13 mouse cellular contexts compared by ENCODE assay signal in genomic region chr10:60936659-60937516, GRCm38 (mm10).
A peak's percentile ranks its signal among the peaks of the same experiment; 100 is the strongest.
DNase-seq lines count a peak whose midpoint lies in the region; ATAC-seq lines count a peak whose summit lies in the region.
"Had no signal": no experiment of that assay in that cellular context is flagged by ENCODE, and none has a peak within 500 bp of the region (broad histone marks: within the 10 kb centered on the region; RNA-seq: fewer than 3 reads in every experiment).

No protein-coding gene starts in this region.

- ATAC-seq in embryonic facial prominence, embryonic 11.5 days (replicated peaks; ENCODE audit: insufficient number of reproducible peaks, low FRiP score, low TSS enrichment, low read depth) = peak; percentile 35; the same call in 1 of the 2 replicates
- peak; percentile 61 for ATAC-seq in hindbrain, embryonic 11.5 days (ENCODE audit: low FRiP score)
- ATAC-seq in midbrain, embryonic 13.5 days = peak; percentile 79
- ATAC-seq: liver, postnatal 0 days; Patski had no signal

- no peaks in the 10 kb centered on the region for H3K9me3 ChIP-seq in embryonic facial prominence, embryonic 11.5 days (replicated peaks; ENCODE audit: control insufficient read depth, low read length)
- H3K9me3 ChIP-seq in hindbrain, embryonic 11.5 days (ENCODE audit: control insufficient read depth, low read length) = no peaks in the 10 kb centered on the region
- no peaks in the 10 kb centered on the region for H3K9me3 ChIP-seq in midbrain, embryonic 13.5 days
- H3K9me3 ChIP-seq: stomach, embryonic 15.5 days had no signal

- H3K4me2 ChIP-seq in embryonic facial prominence, embryonic 11.5 days (ENCODE audit: low read depth, low read length) = no peak overlapping the region
- H3K4me2 ChIP-seq in hindbrain, embryonic 11.5 days (replicated peaks; ENCODE audit: low read depth, low read length) = no peak overlapping the region
- H3K4me2 ChIP-seq in midbrain, embryonic 13.5 days (replicated peaks) = 0 out of 2 replicates have a peak overlapping the region, but pooled peaks have one; percentile 10
- H3K4me2 ChIP-seq: stomach, embryonic 15.5 days had no signal

- H3K9ac ChIP-seq in embryonic facial prominence, embryonic 11.5 days (replicated peaks; ENCODE audit: low read length) = no peak overlapping the region
- no peak overlapping the region for H3K9ac ChIP-seq in hindbrain, embryonic 11.5 days (ENCODE audit: low read depth, low read length)
- peak overlapping the region; percentile 16; the same call in 1 of the 2 replicates for H3K9ac ChIP-seq in midbrain, embryonic 13.5 days (replicated peaks)
- H3K9ac ChIP-seq: liver, postnatal 0 days; stomach, embryonic 15.5 days had no signal

- H3K27ac ChIP-seq in embryonic facial prominence, embryonic 11.5 days (replicated peaks; ENCODE audit: low read depth, low read length) = no peak overlapping the region
- H3K27ac ChIP-seq in hindbrain, embryonic 11.5 days (ENCODE audit: low read depth, low read length) = peak overlapping the region; percentile 30; the same call in 1 of the 2 replicates
- H3K27ac ChIP-seq in midbrain, embryonic 13.5 days = peak overlapping the region; percentile 81
- H3K27ac ChIP-seq: stomach, embryonic 15.5 days had no signal

- intact Hi-C loops in left cerebral cortex, postnatal 4 days (cut with DNase I) = no loop called here

- no peaks in the 10 kb centered on the region for H3K27me3 ChIP-seq in embryonic facial prominence, embryonic 11.5 days (ENCODE audit: control insufficient read depth, insufficient read depth, low read length)
- peaks cover 23% of the 10 kb centered on the region for H3K27me3 ChIP-seq in hindbrain, embryonic 11.5 days (ENCODE audit: control insufficient read depth, insufficient read depth, low read length)
- H3K27me3 ChIP-seq in midbrain, embryonic 13.5 days = peaks cover 9% of the 10 kb centered on the region
- H3K27me3 ChIP-seq: Patski; stomach, embryonic 15.5 days had no signal

- no peaks in the 10 kb centered on the region; the same call in 1 of the 2 replicates for H3K4me1 ChIP-seq in embryonic facial prominence, embryonic 11.5 days (ENCODE audit: control insufficient read depth, insufficient read depth, low read length)
- H3K4me1 ChIP-seq in hindbrain, embryonic 11.5 days (replicated peaks; ENCODE audit: control insufficient read depth, insufficient read depth, low read length) = peaks cover 9% of the 10 kb centered on the region; the same call in 1 of the 2 replicates
- H3K4me1 ChIP-seq in midbrain, embryonic 13.5 days (replicated peaks) = peaks cover 60% of the 10 kb centered on the region

- 24% methylated on average over 13 of the region's 13 CpGs for WGBS in embryonic facial prominence, embryonic 11.5 days
- 21% methylated on average over 13 of the region's 13 CpGs for WGBS in hindbrain, embryonic 11.5 days
- 6% methylated on average over 13 of the region's 13 CpGs for WGBS in midbrain, embryonic 13.5 days

- no peaks in the 10 kb centered on the region for H3K36me3 ChIP-seq in embryonic facial prominence, embryonic 11.5 days (replicated peaks; ENCODE audit: control insufficient read depth, insufficient read depth, low read depth, low read length)
- H3K36me3 ChIP-seq in hindbrain, embryonic 11.5 days (ENCODE audit: control insufficient read depth, insufficient read depth, low read length) = no peaks in the 10 kb centered on the region
- H3K36me3 ChIP-seq in midbrain, embryonic 13.5 days = no peaks in the 10 kb centered on the region
- H3K36me3 ChIP-seq: stomach, embryonic 15.5 days had no signal

- peak; percentile 44 for DNase-seq in left cerebral cortex, postnatal 4 days
- DNase-seq in left cerebral cortex, adult 11 months (ENCODE audit: low spot score) = no peak
- DNase-seq in embryonic facial prominence, embryonic 11.5 days (ENCODE audit: low spot score) = no peak
- no peak for DNase-seq in hindbrain, embryonic 11.5 days (ENCODE audit: low spot score)
- no peak for DNase-seq in right cerebral cortex, postnatal 10 days (ENCODE audit: low spot score in 2 of 2)
- DNase-seq in kidney, adult 11 months = no peak
- DNase-seq: gastrocnemius, postnatal 36 days; heart, postnatal 36 days; liver, postnatal 0 days; right cerebral cortex, adult 18-20 months had no signal

- H3K4me3 ChIP-seq in embryonic facial prominence, embryonic 11.5 days (ENCODE audit: low read depth, low read length) = no peak overlapping the region
- no peak overlapping the region for H3K4me3 ChIP-seq in hindbrain, embryonic 11.5 days (ENCODE audit: low read depth, low read length)
- no peak overlapping the region for H3K4me3 ChIP-seq in midbrain, embryonic 13.5 days (replicated peaks)
- H3K4me3 ChIP-seq: stomach, embryonic 15.5 days had no signal
